Mouse (Mus musculus) lung, postnatal 36 days (tissue): ENCODE results near the gene Rgs6.

Experiments
- DNase-seq: peaks from one replicate; pipeline ENCODE4 v3.0.0; 2022; ENCODE audit warnings: mixed read lengths

Rgs6 gene

GRCm38 (mm10) chr12:82588017-82588416 is at the start of gene Rgs6:
Gene Rgs6 (plus strand): TSS chr12:82588292.
- no peak for DNase-seq

GRCm38 (mm10) chr12:82547127-82547526 is 41.0 kb upstream of the Rgs6 start:
- no peak for DNase-seq

GRCm38 (mm10) chr12:82549228-82549627 is 38.9 kb upstream of the Rgs6 start:
- DNase-seq = no peak

GRCm38 (mm10) chr12:82550076-82550475 is 38.0 kb upstream of the Rgs6 start:
- no peak for DNase-seq

GRCm38 (mm10) chr12:82552376-82552775 is 35.7 kb upstream of the Rgs6 start:
- DNase-seq = no peak

- DNase-seq = no peak
Measured at GRCm38 (mm10) chr12:82562916-82563315, 25.2 kb upstream of the Rgs6 start.

- no peak for DNase-seq
Measured at GRCm38 (mm10) chr12:82568370-82568769, 19.7 kb upstream of the Rgs6 start.

GRCm38 (mm10) chr12:82572706-82573105 is 15.4 kb upstream of the Rgs6 start:
- DNase-seq = no peak

DNA sequence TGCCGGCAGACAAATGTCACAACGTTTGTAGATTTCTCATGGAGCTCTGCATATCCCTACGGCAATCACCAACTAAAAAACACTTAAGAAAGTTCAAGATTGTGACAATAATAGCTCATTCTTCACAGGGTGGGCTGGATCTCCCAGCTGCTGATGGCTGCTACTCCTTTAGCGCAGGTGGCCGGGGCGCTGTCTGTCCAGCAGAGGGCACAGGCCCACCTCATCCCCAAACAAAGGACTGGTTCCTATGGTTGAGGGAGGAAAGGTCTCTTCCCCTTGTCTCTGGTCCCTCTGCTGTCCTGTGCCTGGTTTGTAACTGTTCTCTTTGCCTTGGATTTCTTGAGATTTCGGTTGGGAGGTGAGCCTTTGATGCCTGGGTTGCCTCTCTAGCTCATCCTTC is 1.5 kb upstream of the Rgs6 start:
- DNase-seq = peak; percentile 28

DNA sequence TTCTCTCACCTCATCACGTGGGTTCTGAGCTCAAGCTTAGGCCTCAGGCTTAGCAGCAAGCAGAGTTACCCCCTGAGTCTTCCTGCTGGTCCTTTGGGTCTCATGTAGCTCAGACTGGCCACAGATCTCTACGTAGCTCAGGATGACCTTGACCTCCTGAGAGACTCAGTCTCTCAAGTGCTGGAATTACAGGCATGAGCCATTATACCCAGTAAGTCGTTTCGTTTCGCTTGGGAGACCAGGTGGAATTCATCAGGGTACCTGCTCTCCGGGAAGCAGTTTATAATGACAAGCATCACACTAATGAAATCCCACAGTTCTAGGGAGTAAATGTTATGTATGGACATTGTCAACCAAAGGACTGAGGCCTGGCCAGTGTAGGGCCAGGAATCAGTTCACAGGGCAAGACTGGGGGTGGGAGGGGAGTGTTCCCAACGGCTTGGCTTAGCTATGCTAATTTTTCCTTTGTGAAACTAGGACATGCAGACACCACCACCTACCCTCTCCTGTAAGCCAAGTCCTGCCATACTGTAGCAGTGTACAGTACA is 670 bp upstream of the Rgs6 start:
- DNase-seq = no peak

- DNase-seq = no peak
Measured at GRCm38 (mm10) chr12:82588846-82589630, 946 bp downstream of the Rgs6 start.

DNA sequence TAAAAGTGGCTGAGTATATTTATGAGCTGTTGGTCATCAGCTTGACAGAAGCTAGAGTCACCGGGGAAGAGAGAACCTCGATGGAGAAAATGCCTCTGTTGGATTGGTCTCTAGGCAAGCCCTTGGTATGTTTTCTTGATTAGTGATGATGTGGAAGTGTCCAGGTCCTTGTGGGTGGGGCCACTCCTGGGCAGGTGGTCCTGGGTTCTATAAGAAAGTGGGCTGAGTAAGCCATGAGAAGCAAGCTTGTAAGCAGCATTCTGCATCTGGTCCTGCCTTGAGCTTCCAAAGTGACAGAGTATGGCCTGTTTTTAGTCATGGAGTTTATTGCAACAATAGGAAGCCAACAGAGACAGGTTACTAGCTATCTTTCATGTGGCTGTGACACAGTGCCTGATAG is 10.9 kb downstream of the Rgs6 start:
- DNase-seq = no peak

GRCm38 (mm10) chr12:82600406-82600805 is 12.3 kb downstream of the Rgs6 start:
- no peak for DNase-seq

GRCm38 (mm10) chr12:82602823-82603222 is 14.7 kb downstream of the Rgs6 start:
- DNase-seq = no peak

DNA sequence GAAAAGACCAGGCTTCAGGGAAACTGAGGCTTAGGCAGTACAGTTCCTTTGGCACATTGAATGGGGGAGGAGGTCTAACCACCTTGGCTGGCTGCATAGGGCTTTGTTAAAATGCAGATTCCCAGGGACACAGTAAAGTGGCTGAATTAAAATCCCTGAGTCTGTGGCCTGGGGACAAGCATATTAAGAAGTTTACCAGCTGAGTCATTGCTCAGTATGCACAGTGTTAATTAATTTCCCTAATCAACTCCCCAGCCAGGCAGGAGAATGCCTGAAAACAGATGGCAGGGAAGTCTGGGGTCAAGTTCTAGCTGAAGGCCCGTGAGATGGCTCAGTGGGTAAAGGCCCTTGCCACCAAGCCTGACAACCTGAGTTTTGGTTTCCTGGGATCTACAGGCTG is 15.2 kb downstream of the Rgs6 start:
- no peak for DNase-seq

GRCm38 (mm10) chr12:82603979-82604378 is 15.9 kb downstream of the Rgs6 start:
- DNase-seq = no peak

DNA sequence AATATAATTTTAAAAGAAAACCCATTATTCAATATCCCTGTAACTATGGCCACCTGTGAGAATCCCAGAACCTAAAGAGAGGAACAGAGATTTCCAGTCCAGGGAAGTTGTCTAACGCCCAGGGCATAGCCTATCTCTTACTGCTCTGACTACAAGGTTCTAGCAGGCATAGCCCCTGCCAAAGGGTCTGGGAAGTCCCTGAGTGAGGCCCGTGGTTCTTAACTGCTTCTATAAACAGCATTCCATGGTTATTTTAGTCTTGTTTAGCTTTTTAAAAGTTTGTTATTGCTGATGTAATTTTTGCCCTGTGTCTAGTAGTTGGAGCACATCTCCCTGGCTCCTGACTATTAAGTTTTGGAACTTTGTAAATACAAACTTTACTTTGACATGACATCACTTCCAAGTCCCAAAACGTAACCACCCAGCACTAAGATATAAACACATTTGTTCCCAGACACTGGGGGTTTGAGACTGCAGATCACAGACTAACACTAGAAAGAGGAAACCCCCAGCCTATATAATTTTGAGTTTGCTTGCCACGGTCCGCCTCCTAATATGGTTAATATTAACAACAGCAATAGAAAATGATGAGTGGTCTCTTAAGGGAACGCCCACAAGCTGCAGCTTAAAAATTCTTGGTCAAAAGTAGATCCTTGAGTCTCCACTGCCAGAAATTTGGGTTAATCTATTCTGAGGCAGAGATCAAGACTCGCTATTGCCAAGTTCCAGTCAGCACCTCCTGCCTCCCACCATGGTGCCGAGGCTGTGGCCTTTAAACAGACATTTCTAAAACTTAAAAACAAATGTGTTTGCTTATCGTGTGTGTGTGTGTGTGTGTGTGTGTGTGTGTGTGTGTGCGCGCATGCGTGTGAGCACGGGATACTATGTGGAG is 24.9 kb downstream of the Rgs6 start:
- DNase-seq = peak; percentile 26

DNA sequence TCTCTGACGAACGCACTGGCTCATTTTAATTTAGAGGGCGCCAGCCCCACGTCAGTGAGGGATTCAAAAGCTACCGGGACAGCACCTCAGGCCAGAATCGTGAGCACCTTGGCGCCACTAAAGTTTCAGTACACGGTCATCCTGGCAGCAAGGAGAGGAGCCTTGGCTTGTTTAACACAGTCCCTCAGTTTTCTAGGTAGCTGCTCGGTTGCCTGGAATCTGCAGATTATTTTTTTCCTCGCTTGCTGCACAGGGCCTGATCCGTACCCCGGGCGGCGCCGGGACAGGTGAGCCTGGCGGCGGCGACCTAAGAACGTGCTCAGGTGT is 28.4 kb downstream of the Rgs6 start:
- peak; percentile 10 for DNase-seq

- DNase-seq = peak; percentile 54
Measured at GRCm38 (mm10) chr12:82616813-82617681, 29.0 kb downstream of the Rgs6 start.

GRCm38 (mm10) chr12:82617682-82618370 is 29.7 kb downstream of the Rgs6 start:
- no peak for DNase-seq

- DNase-seq = no peak
Measured at GRCm38 (mm10) chr12:82640441-82640840, 52.3 kb downstream of the Rgs6 start.

DNA sequence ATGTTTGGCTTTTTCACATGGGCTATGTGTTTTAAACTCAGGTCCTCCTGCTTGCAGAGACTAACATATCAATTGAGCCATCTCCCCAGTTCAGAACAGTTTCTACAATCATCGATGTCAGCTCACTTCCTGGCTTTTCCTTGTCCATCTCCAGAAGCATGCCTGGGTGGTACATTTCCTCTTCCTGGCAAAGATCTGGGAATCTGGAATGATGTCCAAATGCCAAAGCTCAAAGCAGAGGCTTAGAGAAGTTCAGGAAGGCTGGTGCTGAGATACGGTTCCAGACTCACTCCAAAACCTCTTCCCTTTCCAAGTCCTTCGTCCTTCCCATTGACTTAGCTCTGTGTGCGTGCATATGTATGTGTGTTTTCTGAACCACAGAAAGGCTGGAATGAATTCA is 59.8 kb downstream of the Rgs6 start:
- DNase-seq = peak; percentile 68
